Mouse (Mus musculus): ENCODE data around the gene Dclk1. TPM values are rescaled to one million over a fixed set of nuclear protein-coding genes. Genes with fewer than 3 reads are reported as not detected.
"Not testable (repeated sequence)": the region's sequence is repeated elsewhere in the genome, so short reads cannot be mapped to it uniquely, and the experiment has no call there.

Dclk1 gene
- 17.2 and 30.2 TPM in 2 replicates for polyA plus RNA-seq (2016; fragmentation: Nextera tagmentation; extraction: Ambion mirVana)

- no peaks in the 10 kb centered on the region for H3K36me3 ChIP-seq
- 39% methylated on average over 10 of the region's 10 CpGs for WGBS
- DNase-seq (ENCODE audit: low spot score), result no peak
- H3K4me3 ChIP-seq, result peak within 1 kb of the TSS; percentile 62
- H3K27ac ChIP-seq, result peak within 1 kb of the TSS; percentile 81
- no peaks in the 10 kb centered on the region for H3K9me3 ChIP-seq (replicated peaks)
- peaks cover 35% of the 10 kb centered on the region for H3K27me3 ChIP-seq (ENCODE audit: low read depth, poor library complexity, severe bottlenecking)
- H3K4me1 ChIP-seq, result peaks cover 29% of the 10 kb centered on the region
Measured at GRCm38 (mm10) chr3:55241730-55242421, at the start of gene Dclk1. TSS of gene Dclk1 (plus strand) at chr3:55242364.

GRCm38 (mm10) chr3:55193351-55193750 is 48.8 kb upstream of the Dclk1 start:
- H3K27ac ChIP-seq, result no peak overlapping the region
- no peaks in the 10 kb centered on the region for H3K36me3 ChIP-seq
- DNase-seq (ENCODE audit: low spot score), result no peak
- WGBS, result 45% methylated on average over 2 of the region's 2 CpGs
- no peaks in the 10 kb centered on the region for H3K9me3 ChIP-seq (replicated peaks)
- H3K4me3 ChIP-seq, result no peak overlapping the region
- H3K4me1 ChIP-seq, result no peaks in the 10 kb centered on the region
- no peaks in the 10 kb centered on the region for H3K27me3 ChIP-seq (ENCODE audit: low read depth, poor library complexity, severe bottlenecking)

GRCm38 (mm10) chr3:55194792-55195191 is 47.4 kb upstream of the Dclk1 start:
- H3K9me3 ChIP-seq (replicated peaks), result no peaks in the 10 kb centered on the region
- DNase-seq (ENCODE audit: low spot score), result no peak
- H3K27me3 ChIP-seq (ENCODE audit: low read depth, poor library complexity, severe bottlenecking), result no peaks in the 10 kb centered on the region
- H3K4me1 ChIP-seq, result no peaks in the 10 kb centered on the region
- 90% methylated on average over 8 of the region's 8 CpGs for WGBS
- H3K4me3 ChIP-seq, result no peak overlapping the region
- no peak overlapping the region for H3K27ac ChIP-seq
- H3K36me3 ChIP-seq, result no peaks in the 10 kb centered on the region

DNA sequence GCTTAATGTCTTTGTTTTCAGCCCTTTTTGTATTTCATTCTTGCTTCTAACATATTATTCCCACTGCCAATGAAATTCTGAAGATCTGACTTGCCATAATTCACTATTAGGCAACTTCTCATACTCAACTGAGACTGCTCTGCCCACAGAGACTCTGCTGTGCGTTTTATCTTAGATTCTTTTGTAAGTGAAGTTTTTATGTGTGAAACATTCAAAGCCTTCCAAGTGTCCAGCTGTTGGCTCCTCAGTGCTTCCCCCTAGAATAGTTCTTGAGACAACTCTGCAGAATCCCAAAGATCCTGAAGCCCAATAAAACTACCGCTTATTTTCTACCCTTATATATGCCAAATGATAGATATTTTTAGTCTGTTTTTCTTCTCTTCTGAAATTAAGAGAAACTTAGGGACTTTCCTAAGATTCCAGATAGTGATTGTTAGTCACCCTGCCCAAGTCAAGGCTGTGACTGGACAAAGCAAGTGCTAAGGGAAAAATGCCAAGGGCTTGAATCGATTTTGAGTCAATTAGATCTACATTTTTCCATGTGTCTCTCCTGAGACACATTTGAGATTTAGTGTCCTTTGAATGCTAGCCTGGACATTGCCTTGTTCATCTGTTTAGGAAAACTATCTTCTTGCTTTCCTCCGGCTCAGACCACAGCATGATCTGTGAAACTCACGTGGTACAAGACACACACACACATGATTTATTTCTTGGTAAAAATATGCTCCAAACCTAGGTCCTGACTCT is 46.4 kb upstream of the Dclk1 start:
- WGBS, result 89% methylated on average over 5 of the region's 5 CpGs
- DNase-seq (ENCODE audit: low spot score), result no peak
- H3K4me3 ChIP-seq, result no peak overlapping the region

DNA sequence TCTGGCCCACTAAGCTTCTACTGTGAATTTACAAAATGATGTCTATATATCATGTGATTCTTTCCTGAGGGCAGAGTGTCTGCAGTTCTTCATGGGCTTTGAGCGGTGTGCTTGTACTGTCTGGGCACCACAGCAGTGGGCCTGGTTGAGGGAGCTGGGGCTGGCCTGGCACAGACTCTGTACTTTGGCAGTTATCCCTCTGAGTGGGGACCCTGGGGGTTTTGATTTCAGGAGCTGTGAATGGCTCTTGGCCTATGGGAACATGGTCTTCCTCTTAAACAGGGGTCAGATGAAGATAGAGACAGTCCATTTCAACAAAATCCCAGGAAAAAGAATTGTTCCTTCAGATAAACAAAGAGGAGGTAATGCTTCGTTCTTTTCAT is 45.8 kb upstream of the Dclk1 start:
- no peaks in the 10 kb centered on the region for H3K4me1 ChIP-seq
- H3K9me3 ChIP-seq (replicated peaks), result no peaks in the 10 kb centered on the region
- H3K27ac ChIP-seq, result no peak overlapping the region
- no peak for DNase-seq (ENCODE audit: low spot score)
- 97% methylated on average over 2 of the region's 2 CpGs for WGBS
- no peaks in the 10 kb centered on the region for H3K36me3 ChIP-seq
- H3K4me3 ChIP-seq, result no peak overlapping the region
- H3K27me3 ChIP-seq (ENCODE audit: low read depth, poor library complexity, severe bottlenecking), result no peaks in the 10 kb centered on the region

More for the DNA sequence above, 46.4 kb upstream of the Dclk1 start:
- no peak overlapping the region for H3K27ac ChIP-seq
- no peaks in the 10 kb centered on the region for H3K9me3 ChIP-seq (replicated peaks)
- no peaks in the 10 kb centered on the region for H3K36me3 ChIP-seq
- H3K27me3 ChIP-seq (ENCODE audit: low read depth, poor library complexity, severe bottlenecking), result no peaks in the 10 kb centered on the region
- no peaks in the 10 kb centered on the region for H3K4me1 ChIP-seq

DNA sequence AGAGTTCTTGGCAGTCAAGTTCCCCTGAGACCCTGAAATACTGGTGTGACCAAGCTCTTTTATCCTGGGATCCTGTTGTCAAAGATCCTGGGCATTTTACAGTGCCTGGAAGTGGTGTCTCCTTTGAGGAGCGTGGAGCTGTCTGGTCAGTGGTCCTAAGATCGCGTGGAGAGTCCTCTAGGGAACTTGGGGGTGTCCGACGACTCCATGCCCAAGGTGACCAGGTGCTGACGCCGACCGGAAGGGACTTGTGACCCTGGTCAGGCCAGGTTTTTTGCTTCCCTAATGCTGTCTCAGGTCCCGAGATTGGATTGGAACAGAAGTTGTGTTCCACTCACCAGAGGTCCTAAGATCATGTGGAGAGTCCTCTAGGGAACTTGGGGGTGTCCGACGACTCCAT is 38.5 kb upstream of the Dclk1 start:
- H3K27me3 ChIP-seq (ENCODE audit: low read depth, poor library complexity, severe bottlenecking); H3K4me3 ChIP-seq; H3K27ac ChIP-seq; H3K36me3 ChIP-seq; H3K9me3 ChIP-seq (replicated peaks); H3K4me1 ChIP-seq; DNase-seq (ENCODE audit: low spot score): not testable (repeated sequence)
- WGBS, result 94% methylated on average over 11 of the region's 11 CpGs

DNA sequence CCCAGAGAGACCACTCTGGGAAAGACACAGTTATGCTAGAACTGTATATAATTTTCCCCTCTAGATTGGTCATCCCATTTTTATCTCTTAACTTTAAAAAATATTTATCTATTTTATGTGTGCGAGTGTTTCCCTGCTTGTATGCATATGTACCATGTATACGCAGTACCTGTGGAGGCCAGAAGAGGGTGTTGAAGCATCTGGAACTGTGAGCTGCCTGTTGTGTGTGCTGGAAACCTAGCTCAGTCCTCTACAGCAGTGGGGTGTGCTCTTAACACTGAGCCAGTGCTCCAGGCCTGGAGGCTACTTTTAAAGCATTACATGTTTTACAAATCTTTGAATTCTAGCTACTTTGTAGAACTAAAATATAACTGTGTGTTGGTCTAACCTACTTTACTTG is 35.8 kb upstream of the Dclk1 start:
- Histone ChIP-seq H3K4me1 (no peaks in the 10 kb centered on the region; the same call in 1 of the 2 replicates), H3K4me3 (no peak overlapping the region), H3K27me3 (ENCODE audit: low read depth, poor library complexity, severe bottlenecking) (no peaks in the 10 kb centered on the region), H3K36me3 (no peaks in the 10 kb centered on the region), H3K27ac (no peak overlapping the region), H3K9me3 (replicated peaks) (no peaks in the 10 kb centered on the region)
- DNase-seq (ENCODE audit: low spot score), result no peak
- 95% methylated on average over 2 of the region's 2 CpGs for WGBS

DNA sequence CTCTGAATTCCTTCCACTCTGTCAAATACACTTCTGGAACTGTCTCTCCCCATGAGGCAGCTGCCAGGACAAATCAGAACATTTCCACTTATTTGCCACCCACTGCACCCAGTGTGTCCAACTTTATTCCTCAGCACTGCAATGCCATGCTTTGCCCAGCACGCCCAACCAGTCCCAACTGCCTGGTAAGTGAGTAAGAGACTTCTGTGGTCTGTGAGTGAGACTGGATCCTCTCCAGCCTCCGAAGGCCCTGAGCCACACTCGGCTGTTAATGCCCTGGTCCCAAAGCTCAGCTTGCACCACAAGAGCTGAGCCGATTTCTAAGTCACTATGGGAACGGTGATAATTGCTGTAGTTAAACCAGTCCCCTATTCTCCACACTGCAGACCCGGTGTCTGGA is 34.5 kb upstream of the Dclk1 start:
- Histone ChIP-seq H3K27ac (no peak overlapping the region), H3K4me3 (no peak overlapping the region), H3K4me1 (no peaks in the 10 kb centered on the region; the same call in 1 of the 2 replicates), H3K9me3 (replicated peaks) (no peaks in the 10 kb centered on the region), H3K27me3 (ENCODE audit: low read depth, poor library complexity, severe bottlenecking) (no peaks in the 10 kb centered on the region), H3K36me3 (no peaks in the 10 kb centered on the region)
- no peak for DNase-seq (ENCODE audit: low spot score)
- 61% methylated on average over 6 of the region's 6 CpGs for WGBS

DNA sequence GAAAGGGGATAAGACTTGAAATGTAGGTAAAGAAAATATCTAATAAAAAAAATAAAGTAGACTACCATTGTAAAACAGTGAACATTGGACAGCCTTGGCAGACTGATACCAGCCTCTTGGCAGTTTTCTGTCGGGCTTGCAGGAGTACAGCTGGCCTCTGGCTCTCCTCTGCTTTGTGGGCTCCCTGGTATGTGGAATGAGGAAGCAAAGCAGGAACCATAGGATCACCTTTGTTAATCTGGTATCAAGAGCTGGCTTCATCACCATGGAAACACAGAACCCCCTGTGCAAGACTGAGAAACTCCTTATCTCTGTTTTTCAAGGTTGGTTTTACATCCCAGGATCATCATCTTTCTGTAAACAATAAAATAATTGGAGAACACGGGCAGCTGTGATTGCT is 29.9 kb upstream of the Dclk1 start:
- Histone ChIP-seq H3K36me3 (no peaks in the 10 kb centered on the region), H3K27me3 (ENCODE audit: low read depth, poor library complexity, severe bottlenecking) (no peaks in the 10 kb centered on the region), H3K4me3 (no peak overlapping the region), H3K27ac (no peak overlapping the region), H3K4me1 (no peaks in the 10 kb centered on the region; the same call in 1 of the 2 replicates), H3K9me3 (replicated peaks) (no peaks in the 10 kb centered on the region)
- WGBS, result 51% methylated on average over 2 of the region's 2 CpGs
- DNase-seq (ENCODE audit: low spot score), result no peak

- Histone ChIP-seq H3K27ac (no peak overlapping the region), H3K36me3 (no peaks in the 10 kb centered on the region), H3K27me3 (ENCODE audit: low read depth, poor library complexity, severe bottlenecking) (no peaks in the 10 kb centered on the region), H3K9me3 (replicated peaks) (no peaks in the 10 kb centered on the region), H3K4me1 (no peaks in the 10 kb centered on the region), H3K4me3 (no peak overlapping the region)
- no peak for DNase-seq (ENCODE audit: low spot score)
- WGBS, result 79% methylated on average over 4 of the region's 4 CpGs
Measured at GRCm38 (mm10) chr3:55213785-55214184, 28.4 kb upstream of the Dclk1 start.

DNA sequence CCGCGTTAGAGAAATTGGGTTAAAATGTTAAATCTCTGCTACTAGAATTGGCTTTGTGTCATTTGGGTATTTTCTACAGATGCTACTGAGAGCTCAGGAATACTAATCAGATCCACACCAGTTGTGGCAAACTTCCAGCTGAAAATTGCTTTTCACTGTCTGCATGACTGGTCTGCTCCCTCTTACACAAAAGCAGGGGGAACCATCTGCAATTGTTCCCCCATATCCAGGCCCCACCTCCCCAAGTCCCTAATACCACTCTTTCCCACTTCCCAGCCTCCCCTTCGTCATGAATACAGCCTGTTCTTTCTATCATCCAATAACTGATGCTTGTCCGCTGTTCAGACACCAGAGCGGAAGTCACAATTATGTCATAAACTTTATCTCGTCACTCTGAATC is 27.8 kb upstream of the Dclk1 start:
- H3K4me3 ChIP-seq, result no peak overlapping the region
- H3K9me3 ChIP-seq (replicated peaks), result no peaks in the 10 kb centered on the region
- no peak for DNase-seq (ENCODE audit: low spot score)
- no peaks in the 10 kb centered on the region for H3K27me3 ChIP-seq (ENCODE audit: low read depth, poor library complexity, severe bottlenecking)
- 87% methylated on average over 6 of the region's 6 CpGs for WGBS
- H3K36me3 ChIP-seq, result no peaks in the 10 kb centered on the region
- H3K4me1 ChIP-seq, result no peaks in the 10 kb centered on the region
- H3K27ac ChIP-seq, result no peak overlapping the region

- Histone ChIP-seq H3K27ac (no peak overlapping the region), H3K4me3 (no peak overlapping the region), H3K36me3 (no peaks in the 10 kb centered on the region), H3K9me3 (replicated peaks) (no peaks in the 10 kb centered on the region), H3K27me3 (ENCODE audit: low read depth, poor library complexity, severe bottlenecking) (peaks cover 10% of the 10 kb centered on the region), H3K4me1 (peaks cover 5% of the 10 kb centered on the region)
- 73% methylated on average over 2 of the region's 2 CpGs for WGBS
- DNase-seq (ENCODE audit: low spot score), result no peak
Measured at GRCm38 (mm10) chr3:55222502-55222901, 19.7 kb upstream of the Dclk1 start.

GRCm38 (mm10) chr3:55223862-55224261 is 18.3 kb upstream of the Dclk1 start:
- WGBS, result 87% methylated on average over 3 of the region's 3 CpGs
- no peak for DNase-seq (ENCODE audit: low spot score)

More at GRCm38 (mm10) chr3:55223862-55224261, 18.3 kb upstream of the Dclk1 start:
- no peaks in the 10 kb centered on the region for H3K9me3 ChIP-seq (replicated peaks)
- H3K4me3 ChIP-seq, result no peak overlapping the region
- peaks cover 5% of the 10 kb centered on the region for H3K4me1 ChIP-seq
- peaks cover 10% of the 10 kb centered on the region for H3K27me3 ChIP-seq (ENCODE audit: low read depth, poor library complexity, severe bottlenecking)
- no peaks in the 10 kb centered on the region for H3K36me3 ChIP-seq
- no peak overlapping the region for H3K27ac ChIP-seq
